Mouse (Mus musculus) hematopoietic multipotent progenitor cell, adult 10-12 weeks (in vitro differentiated cells): ENCODE data around the gene 4933403O08Rik. TPM values are rescaled to one million over a fixed set of nuclear protein-coding genes. Genes with fewer than 3 reads are reported as not detected.

Experiments used
- polyA plus RNA-seq: library from polyadenylated mRNA; stranded (reverse); fragments of >175 nt; gene quantifications from 2 replicates; pipeline ENCODE4 v1.2.3, GENCODE M21; 2012; ENCODE audit warnings: low replicate concordance

The 4933403O08Rik gene
- polyA plus RNA-seq = not detected in 2 replicates

DNA sequence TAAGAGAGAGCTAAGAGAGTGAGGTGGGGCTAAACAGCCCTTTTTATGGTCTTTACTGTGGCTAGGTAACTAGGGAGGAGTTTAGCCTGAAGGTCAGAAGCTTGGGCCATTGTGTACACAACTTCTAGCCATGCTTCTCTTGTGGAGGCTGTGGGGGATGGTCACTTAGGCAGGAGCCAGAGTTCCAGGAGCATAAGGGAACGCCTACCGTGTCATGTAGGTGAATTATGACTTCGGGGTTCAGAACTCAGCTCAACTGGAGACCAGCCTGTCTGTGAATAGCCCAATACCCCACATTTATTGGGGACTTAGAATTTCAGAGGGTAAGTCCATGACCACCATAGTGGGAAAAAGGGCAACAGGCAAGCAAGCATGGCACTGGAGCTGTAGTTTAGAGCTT lies at the start of gene 4933403O08Rik:
Gene 4933403O08Rik, plus strand, starts transcription at position 301 of the 400 bp plus-strand sequence.

Other genes with a start within 250 kb of the 4933403O08Rik start
- not detected in 2 replicates for gene Tex16, start 228.0 kb upstream of the 4933403O08Rik start, polyA plus RNA-seq
- gene Apool, start 72.3 kb downstream of the 4933403O08Rik start, polyA plus RNA-seq = 0.25 and 1.5 TPM in 2 replicates
- not detected in 2 replicates for gene Satl1, start 167.7 kb downstream of the 4933403O08Rik start, polyA plus RNA-seq